Mouse (Mus musculus) T-helper 1 cell (primary cell): ENCODE data around the gene Susd4.

Experiments used
- in situ Hi-C: fragments of 300-600 bp; cut with MboI, MseI; formaldehyde crosslinking; loops from one replicate; pipeline ENCODE4 v1.15.1; 2025; ENCODE audit warnings: high pct_unique_total_duplicates

Susd4 gene

GRCm38 (mm10) chr1:182914121-182914908 is 150.7 kb downstream of the Susd4 start:
- in situ Hi-C loops = no loop called here

GRCm38 (mm10) chr1:182916166-182916565 is 152.5 kb downstream of the Susd4 start:
- in situ Hi-C loops = no loop called here

GRCm38 (mm10) chr1:182918718-182919346 is 155.2 kb downstream of the Susd4 start:
- in situ Hi-C loops = no loop called here

GRCm38 (mm10) chr1:182922824-182923223 is 159.2 kb downstream of the Susd4 start:
- in situ Hi-C loops = no loop called here

GRCm38 (mm10) chr1:182926465-182926864 is 162.8 kb downstream of the Susd4 start:
- in situ Hi-C loops = no loop called here

GRCm38 (mm10) chr1:182927878-182928851 is 164.5 kb downstream of the Susd4 start:
- in situ Hi-C loops = no loop called here

GRCm38 (mm10) chr1:182935469-182935868 is 171.8 kb downstream of the Susd4 start:
- in situ Hi-C loops = no loop called here

GRCm38 (mm10) chr1:182937486-182938120 is 173.9 kb downstream of the Susd4 start:
- in situ Hi-C loops = no loop called here

GRCm38 (mm10) chr1:182941921-182942320 is 178.3 kb downstream of the Susd4 start:
- in situ Hi-C loops = no loop called here

GRCm38 (mm10) chr1:182943911-182944310 is 180.3 kb downstream of the Susd4 start:
- in situ Hi-C loops = no loop called here

GRCm38 (mm10) chr1:182944638-182945037 is 181.0 kb downstream of the Susd4 start:
- in situ Hi-C loops = no loop called here

GRCm38 (mm10) chr1:182945561-182945960 is 181.9 kb downstream of the Susd4 start:
- in situ Hi-C loops = no loop called here
